Mouse (Mus musculus): Measurements from ENCODE around the gene Grid1. TPM values are rescaled to one million over a fixed set of nuclear protein-coding genes. Genes with fewer than 3 reads are reported as not detected.

Gene Grid1
- total RNA-seq, 2 experiments from 2014 or later, result not detected

GRCm38 (mm10) chr14:35185399-35185798 lies 365.5 kb downstream of the Grid1 start:
- no peak for ATAC-seq (replicated peaks; ENCODE audit: poor library complexity)

DNA sequence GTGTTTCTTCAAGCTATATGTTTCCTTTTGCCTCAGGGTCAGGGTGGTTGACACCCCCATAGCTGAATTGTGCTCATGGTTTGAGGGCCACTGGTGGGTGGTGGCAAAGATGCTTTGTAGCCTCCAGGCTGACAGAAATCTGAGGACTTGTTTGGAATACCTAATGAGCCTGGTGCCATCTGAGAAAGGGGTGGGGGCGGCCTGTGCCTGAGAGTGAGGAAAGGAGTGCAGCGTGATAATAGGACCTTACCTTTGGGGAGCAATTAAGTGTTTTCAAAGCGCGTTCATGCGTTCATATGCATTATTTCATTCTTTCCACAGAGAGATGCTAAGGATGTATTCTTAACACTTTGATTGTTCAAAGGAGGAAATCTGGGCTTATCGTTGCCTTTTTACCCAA lies 372.3 kb downstream of the Grid1 start:
- ATAC-seq (replicated peaks; ENCODE audit: poor library complexity), result no peak

- ATAC-seq (replicated peaks; ENCODE audit: poor library complexity), result no peak
Observed at GRCm38 (mm10) chr14:35197371-35197770, 377.5 kb downstream of the Grid1 start.

GRCm38 (mm10) chr14:35198447-35198846 lies 378.5 kb downstream of the Grid1 start:
- no peak for ATAC-seq (replicated peaks; ENCODE audit: poor library complexity)

DNA sequence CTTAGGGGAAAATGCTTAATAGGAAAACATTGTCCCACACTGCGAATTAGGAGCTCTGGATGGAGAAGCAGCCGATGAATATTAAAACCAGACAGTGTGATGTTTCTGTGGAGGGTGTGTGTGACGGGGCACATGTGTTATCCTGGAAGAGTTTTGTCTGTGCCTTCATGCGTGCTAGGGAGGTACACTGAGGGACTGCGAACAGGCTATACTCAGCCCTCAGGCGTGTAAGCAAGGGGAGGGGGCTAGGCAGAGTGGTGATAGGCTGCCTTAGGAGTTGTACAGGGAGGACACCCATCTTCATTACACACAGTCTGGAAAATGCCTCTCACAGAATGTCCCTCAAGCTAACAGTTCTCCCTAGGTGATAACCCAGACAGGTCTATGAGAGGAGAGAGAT lies 379.0 kb downstream of the Grid1 start:
- ATAC-seq (replicated peaks; ENCODE audit: poor library complexity), result no peak

GRCm38 (mm10) chr14:35209444-35209843 lies 389.5 kb downstream of the Grid1 start:
- no peak for ATAC-seq (replicated peaks; ENCODE audit: poor library complexity)

DNA sequence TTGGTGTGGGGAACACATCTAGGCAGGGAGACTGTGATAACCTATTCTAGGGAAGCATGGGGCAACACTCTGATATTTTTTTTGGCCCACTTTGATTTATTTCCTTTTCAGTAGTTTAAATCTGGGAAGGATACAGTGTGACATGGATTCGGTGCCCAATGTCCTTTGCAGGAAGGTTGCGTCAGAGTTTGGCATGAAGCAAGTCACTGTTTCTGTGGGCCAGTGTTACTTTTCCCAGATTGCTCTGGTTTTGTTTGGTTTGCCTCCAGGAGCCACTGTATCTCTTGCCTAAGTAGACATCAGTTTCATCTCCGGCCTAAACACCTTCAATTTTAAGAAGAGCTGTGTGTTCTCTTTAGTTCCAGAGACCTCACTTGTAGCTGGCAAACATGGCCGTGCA lies 399.1 kb downstream of the Grid1 start:
- no peak for ATAC-seq (replicated peaks; ENCODE audit: poor library complexity)

DNA sequence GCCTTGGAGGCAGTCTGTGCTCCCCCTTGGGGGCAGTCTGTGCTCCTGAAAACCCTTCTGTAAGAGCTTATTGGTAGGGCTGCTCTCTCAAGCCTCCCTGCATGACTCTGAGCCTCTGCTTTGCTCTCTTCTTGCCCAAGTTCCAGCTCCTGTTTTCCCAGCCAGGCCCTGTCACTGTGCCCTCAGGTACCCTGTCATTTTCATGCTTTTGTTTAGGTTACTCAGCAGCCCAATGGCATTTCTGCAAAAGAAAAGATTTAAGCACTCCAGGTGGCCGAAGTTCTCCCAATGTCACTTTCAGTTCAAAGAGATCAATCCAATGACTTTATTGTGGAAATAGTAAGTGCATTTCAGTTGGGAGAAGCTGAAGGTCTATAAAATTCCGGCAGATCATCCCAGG lies 402.3 kb downstream of the Grid1 start:
- no peak for ATAC-seq (replicated peaks; ENCODE audit: poor library complexity)

DNA sequence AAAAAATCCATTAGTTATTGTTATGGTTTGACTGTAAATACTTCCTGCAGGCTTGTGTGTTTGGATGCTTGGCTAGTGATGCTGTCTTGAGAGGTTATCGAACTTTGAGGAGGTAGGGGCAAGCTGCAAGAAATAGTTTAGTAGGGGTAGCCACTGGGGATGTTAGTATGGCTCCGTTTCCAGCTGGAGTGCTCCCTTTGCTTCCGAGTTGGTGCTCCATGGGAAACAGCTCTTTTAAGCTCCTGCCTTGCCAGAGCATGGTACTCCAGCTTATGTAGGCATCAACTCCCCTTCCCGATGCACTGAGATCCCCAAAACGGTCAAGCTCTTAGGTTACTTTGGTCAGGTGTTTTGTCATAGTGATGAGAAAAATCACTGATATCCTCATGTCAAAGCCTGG lies 407.7 kb downstream of the Grid1 start:
- ATAC-seq (replicated peaks; ENCODE audit: poor library complexity), result no peak

DNA sequence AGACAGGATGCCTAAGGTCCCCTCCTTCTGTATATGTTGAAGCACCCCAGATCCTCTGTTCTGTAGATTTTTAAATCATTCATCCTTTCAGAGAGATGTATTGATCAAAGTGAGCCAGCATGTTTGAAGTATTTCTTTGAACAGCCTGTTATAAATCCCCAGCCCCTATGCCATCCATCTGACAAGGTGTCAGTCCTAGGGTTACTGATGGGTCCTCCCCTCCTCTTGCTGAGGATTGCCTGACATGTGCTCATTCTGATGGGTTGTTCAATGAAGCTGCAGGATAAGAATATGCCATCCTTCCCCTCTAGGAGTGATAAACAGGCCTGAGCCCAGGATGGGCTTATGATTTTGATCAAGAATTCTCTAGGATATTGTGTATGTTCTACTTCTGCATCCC lies 411.5 kb downstream of the Grid1 start:
- no peak for ATAC-seq (replicated peaks; ENCODE audit: poor library complexity)

- ATAC-seq (replicated peaks; ENCODE audit: poor library complexity), result no peak
Observed at GRCm38 (mm10) chr14:35242882-35243281, 423.0 kb downstream of the Grid1 start.

DNA sequence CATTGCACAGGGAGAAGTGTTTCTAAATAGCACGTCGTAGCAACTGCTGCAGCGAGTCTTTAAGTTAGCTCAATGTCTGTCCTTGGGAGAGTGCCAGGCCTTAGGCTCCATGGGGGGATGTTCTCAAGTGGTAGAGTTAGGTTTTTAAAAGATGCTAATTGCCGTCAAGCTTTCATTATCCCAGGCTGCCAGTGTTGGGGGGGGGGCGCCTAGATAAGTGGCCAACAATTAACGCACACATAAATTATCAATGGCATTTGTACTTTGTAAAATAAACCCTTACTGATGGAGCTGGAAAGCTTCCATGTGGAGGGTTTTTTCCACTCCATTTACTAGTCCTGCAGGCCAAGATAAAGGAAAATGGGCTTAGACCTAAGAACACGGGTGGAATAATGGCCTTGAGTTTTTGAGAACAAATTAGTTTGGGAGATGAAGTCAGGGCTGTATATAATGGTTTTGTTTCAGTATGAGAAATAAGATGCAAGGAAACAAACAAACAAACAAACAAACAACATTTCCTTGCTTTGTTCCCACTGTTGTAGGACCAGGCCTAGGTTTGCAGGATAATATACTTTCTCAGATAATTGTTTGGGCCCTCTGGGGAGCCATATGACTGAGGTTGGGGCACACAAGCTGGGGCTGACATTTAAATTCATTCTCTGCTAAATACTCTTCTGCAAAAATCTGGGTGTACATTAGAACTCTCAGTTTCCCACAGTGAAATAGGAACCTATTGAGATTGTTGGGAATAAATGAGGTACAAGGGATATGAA lies 425.1 kb downstream of the Grid1 start:
- no peak for ATAC-seq (replicated peaks; ENCODE audit: poor library complexity)

GRCm38 (mm10) chr14:35250412-35250811 lies 430.5 kb downstream of the Grid1 start:
- no peak for ATAC-seq (replicated peaks; ENCODE audit: poor library complexity)

GRCm38 (mm10) chr14:35254477-35254876 lies 434.6 kb downstream of the Grid1 start:
- no peak for ATAC-seq (replicated peaks; ENCODE audit: poor library complexity)

GRCm38 (mm10) chr14:35270260-35270659 lies 450.4 kb downstream of the Grid1 start:
- ATAC-seq (replicated peaks; ENCODE audit: poor library complexity), result no peak

- ATAC-seq (replicated peaks; ENCODE audit: poor library complexity), result no peak
Observed at GRCm38 (mm10) chr14:35309201-35309600, 489.3 kb downstream of the Grid1 start.

DNA sequence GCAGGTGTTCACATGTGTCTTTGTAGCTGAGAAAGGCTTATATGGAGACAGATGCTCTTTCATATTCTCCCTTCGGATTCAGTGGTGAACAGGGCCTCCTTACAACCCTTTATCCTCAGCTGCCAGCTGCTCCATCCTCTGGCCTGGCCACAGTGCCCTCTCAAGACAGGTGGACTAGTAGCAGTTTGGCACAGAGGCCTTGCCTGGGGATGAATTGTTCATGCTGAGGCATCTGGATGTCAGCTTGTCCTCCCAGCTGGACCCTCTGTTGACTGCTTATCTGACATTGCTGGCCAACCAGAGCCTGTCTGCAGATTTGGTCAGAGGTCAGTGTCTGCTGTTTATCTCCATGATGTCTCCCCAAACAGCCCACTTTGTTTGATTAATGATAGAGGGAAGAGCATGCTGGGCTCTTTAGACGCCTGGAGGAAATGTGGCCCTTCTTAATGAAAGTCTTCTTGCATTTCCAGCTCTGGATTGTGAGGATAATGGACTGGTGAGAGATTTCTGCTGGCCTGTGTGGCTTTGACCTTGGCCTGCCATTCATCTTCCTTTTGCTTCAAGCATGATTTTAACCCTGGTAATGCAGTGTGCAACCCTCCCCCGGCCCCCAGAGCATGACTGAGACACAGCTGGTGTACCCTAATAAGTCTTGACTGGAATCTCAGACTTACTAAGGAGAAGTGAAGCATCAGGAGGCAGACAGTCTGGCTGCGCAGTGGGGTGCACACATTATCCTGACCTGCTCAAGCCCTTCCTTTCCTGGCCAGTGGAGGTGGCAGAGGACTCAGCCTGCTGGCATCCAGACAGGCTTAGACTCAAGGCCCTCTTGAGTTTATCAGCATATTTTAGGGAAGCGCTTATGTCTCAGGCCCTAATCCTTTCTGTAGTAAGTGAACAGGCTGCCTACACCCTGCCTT lies 493.7 kb downstream of the Grid1 start:
- no peak for ATAC-seq (replicated peaks; ENCODE audit: poor library complexity)

GRCm38 (mm10) chr14:35326306-35326705 lies 506.4 kb downstream of the Grid1 start:
- no peak for ATAC-seq (replicated peaks; ENCODE audit: poor library complexity)

DNA sequence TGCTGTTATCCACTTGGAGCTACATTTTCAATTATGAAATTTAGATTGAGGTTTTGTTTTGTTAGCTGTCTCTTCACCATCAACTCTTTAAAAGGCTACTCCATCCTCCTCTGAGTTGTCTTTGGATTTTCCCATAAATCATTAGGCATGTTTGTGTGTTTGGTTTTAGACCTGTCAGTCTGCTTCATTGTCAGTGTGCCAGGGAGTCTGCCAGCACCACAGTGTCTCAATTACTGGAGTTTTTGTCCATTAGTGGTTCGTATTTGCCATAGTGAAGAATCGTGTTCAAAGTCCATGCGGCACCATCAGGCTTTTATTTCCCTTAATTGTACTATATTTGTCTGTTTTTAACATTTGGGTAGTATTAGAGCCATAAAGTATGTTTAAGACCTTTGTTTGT lies 516.7 kb downstream of the Grid1 start:
- ATAC-seq (replicated peaks; ENCODE audit: poor library complexity), result no peak

DNA sequence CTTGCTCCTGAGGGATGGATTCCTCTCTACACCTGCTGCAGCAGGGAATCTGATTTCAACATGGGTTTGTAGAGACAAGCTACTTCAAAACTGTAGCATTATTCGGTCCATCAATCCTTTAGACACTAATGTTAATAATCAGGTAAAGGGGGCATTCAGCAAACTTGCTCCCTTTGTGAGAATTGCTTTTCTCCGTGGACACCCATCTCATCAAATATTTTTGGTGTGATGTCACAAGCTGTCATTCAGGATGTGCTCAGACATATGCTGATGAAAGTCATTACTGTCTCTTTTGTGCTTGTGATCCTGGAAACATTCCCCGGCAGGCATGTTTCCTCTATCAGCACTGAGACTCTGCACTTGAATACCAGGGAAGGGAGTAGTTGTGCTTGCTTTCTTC lies 536.1 kb downstream of the Grid1 start:
- ATAC-seq (replicated peaks; ENCODE audit: poor library complexity), result no peak

GRCm38 (mm10) chr14:35356480-35357085 lies 536.7 kb downstream of the Grid1 start:
- no peak for ATAC-seq (replicated peaks; ENCODE audit: poor library complexity)
